Mouse (Mus musculus): ENCODE data around the gene Gm11938.

Gene Gm11938

DNA sequence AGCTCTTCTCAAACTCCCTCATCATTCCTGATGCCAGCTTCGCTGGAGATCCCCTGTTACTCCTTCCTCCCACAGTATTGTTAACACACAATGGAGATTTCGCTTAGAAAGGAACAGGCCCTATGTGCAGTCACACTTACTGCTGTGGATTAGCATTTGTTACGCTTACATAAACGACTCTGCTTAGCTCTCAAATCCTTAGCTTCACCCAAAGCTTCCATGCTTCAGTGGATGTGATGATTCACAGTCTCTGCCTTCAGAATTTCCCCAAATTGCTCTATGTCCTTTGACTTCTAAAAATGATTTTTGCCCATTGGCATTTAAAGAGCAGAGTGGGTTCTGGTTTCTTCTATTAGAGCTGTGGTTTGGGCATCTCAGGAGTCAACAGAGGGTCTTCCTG lies 29.9 kb downstream of the Gm11938 start:
- no peak for DNase-seq (ENCODE audit: low spot score in 2 of 2)

DNA sequence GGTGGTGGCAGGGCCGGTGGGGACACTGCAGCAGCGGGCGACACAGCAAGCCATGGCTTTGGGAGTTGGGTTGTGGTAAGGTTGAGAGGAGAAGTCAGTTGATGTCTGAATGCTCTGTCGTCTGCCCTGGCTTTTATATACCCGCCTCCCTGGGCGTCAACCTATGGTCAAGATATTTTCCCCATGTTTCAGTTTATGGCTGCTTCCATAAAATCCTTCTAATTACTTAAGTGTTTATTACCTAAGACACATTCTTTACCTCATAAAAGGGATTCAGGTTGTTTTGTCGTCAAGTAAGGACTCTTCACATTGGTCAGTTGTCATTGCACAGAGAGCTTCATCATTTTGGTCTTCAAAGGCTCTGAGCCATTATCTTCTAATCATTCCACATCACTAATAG lies 36.6 kb downstream of the Gm11938 start, which contains the start of gene Krtap3-1:
Krtap3-1 (minus strand) TSS at position 101 of the 400 bp plus-strand sequence.
- no peak for DNase-seq (ENCODE audit: low spot score in 2 of 2)

DNA sequence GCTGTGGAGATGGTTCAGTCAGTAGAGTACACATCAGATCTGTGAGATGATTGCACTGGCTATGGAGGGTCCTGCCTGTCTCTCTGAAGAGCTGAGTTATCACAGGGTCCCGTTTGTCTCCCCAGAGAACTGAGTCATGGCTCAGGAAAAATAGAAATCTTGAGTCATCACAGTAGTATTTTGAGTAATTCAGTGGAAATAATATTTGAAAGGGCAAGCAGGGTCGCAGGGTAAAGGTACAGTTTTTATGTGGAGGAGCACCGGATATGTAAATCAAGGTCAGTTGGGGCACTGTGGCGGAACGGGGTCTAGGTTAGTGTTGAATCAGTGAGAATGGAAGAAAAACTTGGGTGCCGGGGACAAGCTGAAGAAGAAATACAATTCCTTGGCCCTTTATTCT lies 40.5 kb downstream of the Gm11938 start:
- no peak for DNase-seq (ENCODE audit: low spot score in 2 of 2)

DNA sequence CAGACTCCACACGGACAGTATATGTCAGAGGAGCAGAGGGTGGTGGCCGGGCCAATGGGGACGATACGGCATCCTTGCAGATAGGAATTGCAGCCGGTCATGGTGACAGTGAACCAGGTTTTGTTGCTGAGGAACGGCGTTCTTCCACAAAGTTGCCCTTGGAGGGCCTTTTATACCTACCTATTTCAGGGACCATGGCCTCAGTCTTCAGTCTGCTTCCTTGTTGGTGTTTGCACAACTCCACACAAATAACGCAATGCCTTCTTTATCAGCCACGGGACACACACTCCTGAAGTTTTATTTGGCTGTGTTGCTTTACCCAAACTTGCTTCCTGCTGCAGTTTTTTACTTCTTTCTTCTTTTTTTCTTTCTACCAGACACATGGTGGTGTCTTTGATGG lies 43.7 kb downstream of the Gm11938 start, which contains the start of gene Gm11939:
Gm11939 (minus strand) TSS at position 101 of the 400 bp plus-strand sequence.
- no peak for DNase-seq (ENCODE audit: low spot score in 2 of 2)

DNA sequence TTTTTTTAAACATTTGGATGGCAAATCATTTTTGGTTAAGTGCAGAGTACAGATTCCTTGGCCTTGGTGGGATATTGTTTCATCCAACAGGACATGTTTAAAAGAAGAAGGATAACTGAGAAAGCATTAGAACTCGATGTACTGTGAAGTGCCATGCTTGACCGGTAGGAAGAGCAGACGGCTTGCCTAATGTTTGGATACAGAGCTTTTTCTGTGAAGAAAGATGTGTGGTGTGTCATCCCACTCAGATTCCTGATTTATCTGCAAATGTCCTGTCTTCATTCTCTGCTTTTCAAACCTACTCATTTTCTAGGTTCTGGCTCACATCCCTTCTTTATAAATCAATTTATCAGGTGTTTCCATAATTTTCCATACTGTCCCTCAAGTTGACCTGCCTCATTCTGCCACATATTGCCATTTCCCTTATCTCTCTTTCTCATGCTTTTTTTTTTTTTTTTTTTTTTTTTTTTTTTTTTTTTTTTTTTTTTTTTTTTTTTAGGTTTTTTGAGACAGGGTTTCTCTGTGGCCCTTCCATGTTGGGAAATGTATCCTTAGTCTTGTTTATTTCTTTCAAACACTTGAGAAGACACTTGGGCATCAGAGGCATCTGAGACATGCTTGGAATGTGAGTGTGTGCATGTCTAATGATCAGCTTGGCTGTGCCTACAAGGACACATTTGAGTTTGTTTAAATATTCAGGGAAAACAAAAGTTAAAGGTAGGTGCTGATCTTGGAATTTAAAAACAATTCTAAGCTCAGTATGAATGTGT lies 44.9 kb downstream of the Gm11938 start:
- DNase-seq (ENCODE audit: low spot score in 2 of 2) = no peak

DNA sequence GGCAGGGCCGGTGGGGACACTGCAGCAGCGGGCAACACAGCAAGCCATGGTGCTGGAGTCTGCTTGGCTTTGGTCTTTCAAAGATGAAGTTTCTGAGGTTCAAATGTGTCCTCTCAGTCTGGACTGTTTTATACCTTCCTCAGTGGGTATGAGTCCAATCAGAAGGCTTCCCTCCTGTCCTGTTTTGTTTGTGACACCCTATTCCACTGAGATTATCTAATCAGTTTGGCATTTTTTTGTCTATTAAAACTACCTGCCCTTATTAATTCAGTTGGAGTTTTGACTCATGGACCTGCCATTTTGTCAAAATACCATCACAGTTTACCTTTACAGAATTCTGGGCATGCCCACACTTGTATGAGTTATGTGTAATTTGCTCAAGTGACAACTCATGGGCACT lies 46.4 kb downstream of the Gm11938 start, which contains the start of gene Krtap3-2:
Krtap3-2 (minus strand) TSS at position 101 of the 400 bp plus-strand sequence.
- no peak for DNase-seq (ENCODE audit: low spot score in 2 of 2)

DNA sequence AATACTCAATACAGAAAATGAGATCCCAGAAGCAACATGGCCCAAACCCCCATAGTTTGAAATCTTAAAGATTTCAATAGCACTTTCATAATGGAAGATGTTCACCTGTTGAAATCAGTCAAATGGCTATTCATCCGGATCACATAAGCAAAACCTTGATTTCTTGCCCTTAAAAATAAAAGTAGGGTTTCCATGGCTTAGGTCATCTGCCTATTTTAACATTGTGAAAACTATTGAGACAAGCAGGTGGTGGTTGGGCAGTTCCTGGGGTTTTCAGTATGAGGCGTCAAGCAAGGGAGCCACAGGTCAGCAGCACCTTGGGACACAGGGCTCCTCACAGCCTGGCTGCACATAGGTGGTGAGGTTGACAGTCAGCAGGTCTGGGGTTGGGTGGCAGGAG lies 46.9 kb downstream of the Gm11938 start:
- DNase-seq (ENCODE audit: low spot score in 2 of 2) = no peak
